Mouse (Mus musculus) embryonic fibroblast, embryonic 13.5 days (primary cell): Measurements from ENCODE around the gene Iglon5. TPM values are rescaled to one million over a fixed set of nuclear protein-coding genes. Genes with fewer than 3 reads are reported as not detected.

Experiments used
- H3K27ac ChIP-seq: 2 replicates; pipeline ENCODE4 v1.5.1; 2012; ENCODE audit warnings: low read length, control low read depth, inconsistent platforms; ENCODE audit not compliant: insufficient read depth
- H3K4me1 ChIP-seq: 2 replicates; pipeline ENCODE4 v1.6.1; 2011; ENCODE audit warnings: low read length; ENCODE audit not compliant: control insufficient read depth, insufficient read depth
- H3K4me3 ChIP-seq: 2 replicates; pipeline ENCODE4 v1.5.1; 2011; ENCODE audit warnings: mild to moderate bottlenecking, control low read depth, low read length; ENCODE audit not compliant: insufficient read depth
- CTCF ChIP-seq: IDR thresholded peaks from 2 replicates; pipeline ENCODE4 v1.5.1; 2011; ENCODE audit warnings: mild to moderate bottlenecking, control low read depth, low read length, moderate library complexity, borderline replicate concordance; ENCODE audit not compliant: insufficient read depth
- POLR2A ChIP-seq: IDR thresholded peaks from 2 replicates; pipeline ENCODE4 v1.6.1; 2011; ENCODE audit warnings: low read depth, mild to moderate bottlenecking, control low read depth, low read length, moderate library complexity
- polyA plus RNA-seq: library from polyadenylated mRNA; stranded (reverse); fragments of >200 nt; gene quantifications from 2 replicates; pipeline ENCODE4 v1.2.4, GENCODE M21; 2011; ENCODE audit warnings: low read depth; ENCODE audit not compliant: missing spikeins, insufficient read length

Iglon5 gene
- polyA plus RNA-seq, 1 experiment, result 23.7 TPM

DNA sequence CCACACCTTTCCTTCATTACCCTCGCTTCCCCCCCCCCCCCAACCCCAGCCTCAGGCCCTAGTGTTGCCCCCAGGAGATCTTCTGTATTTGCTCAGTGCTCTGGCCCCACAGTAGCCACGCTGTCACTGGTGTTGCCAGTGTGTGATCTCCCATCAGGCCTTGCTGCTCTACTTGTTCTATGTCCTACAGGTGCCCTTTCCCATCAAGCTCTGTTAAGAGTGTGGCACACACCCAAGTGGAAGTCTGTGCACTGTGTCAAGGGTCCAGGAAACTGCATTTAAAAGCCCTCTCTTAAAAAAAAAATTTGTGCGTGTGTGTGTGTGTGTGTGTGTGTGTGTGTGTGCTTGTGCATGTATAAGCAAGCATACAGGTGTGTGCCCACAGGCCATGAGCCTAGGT, 41.6 kb downstream of the Iglon5 start:
- TF ChIP-seq POLR2A, result no peak
- TF ChIP-seq CTCF, result no peak
- no peaks in the 10 kb centered on the region for H3K4me1 ChIP-seq
- no peak overlapping the region for H3K4me3 ChIP-seq
- H3K27ac ChIP-seq, result no peak overlapping the region

DNA sequence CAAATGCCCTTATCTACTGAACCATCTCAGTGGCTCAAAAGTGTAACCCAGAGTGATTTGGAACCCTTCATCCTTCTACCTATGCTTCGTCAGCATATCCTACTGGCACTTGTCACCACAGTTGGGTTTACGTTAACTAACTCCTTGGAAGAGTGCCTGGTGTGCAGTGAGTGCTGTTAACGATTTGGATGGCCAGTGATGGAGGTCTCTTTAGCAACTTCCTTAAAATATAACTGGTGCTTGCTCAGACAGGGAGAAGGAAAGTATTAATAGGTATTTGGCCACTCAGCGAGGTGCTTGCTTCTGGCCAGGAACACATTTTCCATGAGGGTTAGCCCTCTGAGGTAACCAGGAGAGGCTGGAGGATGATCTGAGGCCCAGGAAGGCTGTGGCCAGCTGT, 42.1 kb downstream of the Iglon5 start:
- Histone ChIP-seq H3K4me1 (no peaks in the 10 kb centered on the region), H3K4me3 (no peak overlapping the region), H3K27ac (no peak overlapping the region)
- TF ChIP-seq POLR2A, result no peak
- TF ChIP-seq CTCF, result no peak

DNA sequence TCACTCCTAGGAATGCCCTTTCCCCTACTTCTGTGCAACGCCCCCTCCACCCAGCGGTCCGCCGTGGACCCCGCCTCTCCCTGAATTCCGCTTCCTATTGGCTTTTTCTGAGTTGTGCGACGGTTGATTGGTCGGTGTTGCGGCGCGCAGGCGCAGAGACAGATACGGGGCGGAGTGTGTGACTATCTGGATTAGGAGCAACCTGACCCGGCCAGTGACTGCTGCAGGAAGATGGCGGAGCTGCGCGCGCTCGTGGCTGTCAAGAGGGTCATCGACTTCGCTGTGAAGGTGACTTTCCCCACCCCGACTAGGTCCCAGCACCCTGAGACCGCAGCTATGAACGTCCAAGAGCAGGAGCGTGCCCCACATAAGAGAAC, 46.0 kb downstream of the Iglon5 start, which contains the start of the genes Etfb and Gm45233:
Etfb (plus strand) TSS at position 167 of the 377 bp plus-strand sequence.
Gm45233 (plus strand) TSS at position 212 of the 377 bp plus-strand sequence.
- Histone ChIP-seq H3K4me3 (peak within 1 kb of the TSS; percentile 50), H3K4me1 (0 out of 2 replicates have a peak, but pooled peaks cover 2% of the 10 kb centered on the region), H3K27ac (peak within 1 kb of the TSS; percentile 95)
- TF ChIP-seq CTCF, result no peak
- peak; percentile 97 for TF ChIP-seq POLR2A

- H3K27ac ChIP-seq, result peak overlapping the region; percentile 95
- H3K4me1 ChIP-seq, result 0 out of 2 replicates have a peak, but pooled peaks cover 2% of the 10 kb centered on the region
- H3K4me3 ChIP-seq, result peak overlapping the region; percentile 50
- TF ChIP-seq CTCF (no peak), POLR2A (peak; percentile 86)
Measured at GRCm38 (mm10) chr7:43443126-43443916, 46.6 kb downstream of the Iglon5 start.

DNA sequence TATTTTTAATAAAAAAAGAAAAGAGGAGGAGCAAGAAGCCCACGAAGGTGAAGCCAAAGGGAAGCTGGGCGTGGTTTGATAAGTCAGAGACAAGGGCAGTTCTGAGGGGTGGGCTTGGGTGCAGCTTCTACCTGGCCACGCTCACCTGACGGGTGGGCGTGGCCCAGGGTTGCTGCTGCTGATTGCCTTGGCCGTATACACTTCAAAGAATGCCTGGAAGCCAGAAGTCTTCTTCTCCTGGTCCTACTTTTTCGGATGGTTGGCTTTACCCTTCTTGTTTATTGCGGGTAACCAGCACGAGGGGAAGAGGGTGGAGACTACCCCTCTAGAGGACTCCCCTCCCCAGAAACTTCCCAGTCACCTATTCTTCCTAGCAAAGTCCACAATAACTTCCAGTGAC, 47.2 kb downstream of the Iglon5 start:
- TF ChIP-seq CTCF (no peak), POLR2A (no peak)
- Histone ChIP-seq H3K27ac (peak overlapping the region; percentile 95), H3K4me3 (peak overlapping the region; percentile 50), H3K4me1 (0 out of 2 replicates have a peak, but pooled peaks cover 2% of the 10 kb centered on the region)

- Histone ChIP-seq H3K27ac (no peak overlapping the region), H3K4me3 (no peak overlapping the region), H3K4me1 (0 out of 2 replicates have a peak, but pooled peaks cover 2% of the 10 kb centered on the region)
- no peak for TF ChIP-seq POLR2A
- no peak for TF ChIP-seq CTCF
Measured at GRCm38 (mm10) chr7:43441071-43441470, 48.8 kb downstream of the Iglon5 start.

DNA sequence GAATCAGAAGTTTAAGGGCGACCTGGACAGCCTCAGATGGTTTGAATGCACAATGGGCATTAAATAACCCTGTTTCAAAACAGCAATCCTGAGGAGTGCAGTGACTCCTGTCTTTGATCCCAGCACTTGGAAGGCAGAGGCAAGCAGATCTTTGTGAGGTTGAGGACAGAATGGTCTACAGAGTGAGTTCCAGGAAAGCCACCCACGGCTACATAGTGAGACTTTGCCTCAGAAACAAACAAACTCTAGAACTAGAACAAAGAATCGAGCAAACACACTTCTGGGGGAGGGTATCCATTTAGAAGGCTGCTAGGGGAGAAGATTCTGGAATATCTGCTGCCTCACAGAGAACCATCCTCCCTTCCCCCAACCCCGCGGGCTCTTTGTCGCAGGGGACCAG, 49.4 kb downstream of the Iglon5 start, which contains the start of gene Cldnd2:
Cldnd2 (plus strand) TSS at position 301 of the 400 bp plus-strand sequence.
- TF ChIP-seq POLR2A, result no peak
- no peak for TF ChIP-seq CTCF
- Histone ChIP-seq H3K27ac (no peak within 1 kb of the TSS), H3K4me1 (0 out of 2 replicates have a peak, but pooled peaks cover 2% of the 10 kb centered on the region), H3K4me3 (no peak within 1 kb of the TSS)

- Histone ChIP-seq H3K4me1 (peaks cover 2% of the 10 kb centered on the region; the same call in 1 of the 2 replicates), H3K27ac (no peak overlapping the region), H3K4me3 (no peak overlapping the region)
- TF ChIP-seq POLR2A, result no peak
- TF ChIP-seq CTCF, result no peak
Measured at GRCm38 (mm10) chr7:43438611-43439010, 51.3 kb downstream of the Iglon5 start.

GRCm38 (mm10) chr7:43436341-43437255, 53.3 kb downstream of the Iglon5 start, which contains the start of gene Nkg7:
Gene Nkg7 (plus strand): TSS chr7:43437073.
- H3K4me3 ChIP-seq, result no peak within 1 kb of the TSS
- H3K4me1 ChIP-seq, result no peaks in the 10 kb centered on the region; the same call in 1 of the 2 replicates
- H3K27ac ChIP-seq, result no peak within 1 kb of the TSS
- TF ChIP-seq CTCF, result no peak
- no peak for TF ChIP-seq POLR2A

- H3K4me1 ChIP-seq, result no peaks in the 10 kb centered on the region; the same call in 1 of the 2 replicates
- TF ChIP-seq POLR2A (no peak), CTCF (no peak)
Measured at GRCm38 (mm10) chr7:43434676-43435075, 55.2 kb downstream of the Iglon5 start.

More at GRCm38 (mm10) chr7:43434676-43435075, 55.2 kb downstream of the Iglon5 start:
- H3K27ac ChIP-seq, result no peak overlapping the region
- H3K4me3 ChIP-seq, result no peak overlapping the region
